Mouse (Mus musculus): ENCODE data around the gene Hrk. TPM values are rescaled to one million over a fixed set of nuclear protein-coding genes. Genes with fewer than 3 reads are reported as not detected.

The Hrk gene
- total and polyA plus RNA-seq, 3 experiments: 0.20 to 0.50 (median 0.50) TPM

GRCm38 (mm10) chr5:118126671-118127070, 37.8 kb upstream of the Hrk start:
- Histone ChIP-seq H3K36me3 (ENCODE audit: control insufficient read depth, insufficient read depth, low read length) (peaks cover 1% of the 10 kb centered on the region; the same call in 1 of the 2 replicates), H3K79me2 (replicated peaks; ENCODE audit: control insufficient read depth, insufficient read depth, low read length) (peaks cover 3% of the 10 kb centered on the region), H3K27ac (no peak overlapping the region), H3K27me3 (ENCODE audit: control insufficient read depth, insufficient read depth, low read length) (no peaks in the 10 kb centered on the region), H3K9ac (ENCODE audit: low read depth, low read length) (no peak overlapping the region), H3K4me3 (no peak overlapping the region), H3K4me1 (ENCODE audit: control insufficient read depth, insufficient read depth, low read length) (peaks cover 4% of the 10 kb centered on the region; the same call in 1 of the 2 replicates)
- no peak for DNase-seq
- TF ChIP-seq EP300 (IDR thresholded peaks at IDR 0.05; ENCODE audit: insufficient read depth, low read depth, low read length) (no peak), POLR2A (IDR thresholded peaks at IDR 0.05; ENCODE audit: insufficient read depth, low read depth, low read length) (no peak), CTCF (IDR thresholded peaks at IDR 0.05) (no peak)
- 86% methylated on average over 4 of the region's 4 CpGs for WGBS
- intact Hi-C loops (cut with DNase I): no loop called here

- Histone ChIP-seq H3K4me3 (no peak overlapping the region), H3K27ac (no peak overlapping the region), H3K4me1 (ENCODE audit: control insufficient read depth, insufficient read depth, low read length) (peaks cover 6% of the 10 kb centered on the region), H3K9ac (ENCODE audit: low read depth, low read length) (no peak overlapping the region), H3K36me3 (ENCODE audit: control insufficient read depth, insufficient read depth, low read length) (no peaks in the 10 kb centered on the region), H3K27me3 (ENCODE audit: control insufficient read depth, insufficient read depth, low read length) (no peaks in the 10 kb centered on the region), H3K79me2 (replicated peaks; ENCODE audit: control insufficient read depth, insufficient read depth, low read length) (peaks cover 4% of the 10 kb centered on the region)
- 35% methylated on average over 6 of the region's 6 CpGs for WGBS
- DNase-seq: peak; percentile 45 to 55
- intact Hi-C loops (cut with DNase I): no loop called here
- no peak for TF ChIP-seq CTCF (IDR thresholded peaks at IDR 0.05)
- no peak for TF ChIP-seq EP300 (IDR thresholded peaks at IDR 0.05; ENCODE audit: insufficient read depth, low read depth, low read length)
- no peak for TF ChIP-seq POLR2A (IDR thresholded peaks at IDR 0.05; ENCODE audit: insufficient read depth, low read depth, low read length)
These were observed 36.2 kb upstream of the Hrk start for GRCm38 (mm10) chr5:118128208-118128607.

- Histone ChIP-seq H3K36me3 (ENCODE audit: control insufficient read depth, insufficient read depth, low read length) (no peaks in the 10 kb centered on the region), H3K79me2 (replicated peaks; ENCODE audit: control insufficient read depth, insufficient read depth, low read length) (peaks cover 5% of the 10 kb centered on the region), H3K4me1 (ENCODE audit: control insufficient read depth, insufficient read depth, low read length) (peaks cover 6% of the 10 kb centered on the region), H3K27ac (no peak overlapping the region), H3K9ac (ENCODE audit: low read depth, low read length) (no peak overlapping the region), H3K27me3 (ENCODE audit: control insufficient read depth, insufficient read depth, low read length) (no peaks in the 10 kb centered on the region), H3K4me3 (no peak overlapping the region)
- intact Hi-C loops (cut with DNase I): no loop called here
- DNase-seq: no peak
- WGBS: 63% methylated on average over 9 of the region's 9 CpGs
- TF ChIP-seq POLR2A (IDR thresholded peaks at IDR 0.05; ENCODE audit: insufficient read depth, low read depth, low read length): no peak
- no peak for TF ChIP-seq EP300 (IDR thresholded peaks at IDR 0.05; ENCODE audit: insufficient read depth, low read depth, low read length)
- TF ChIP-seq CTCF (IDR thresholded peaks at IDR 0.05): no peak
These were observed 35.8 kb upstream of the Hrk start for GRCm38 (mm10) chr5:118128651-118129050.

- Histone ChIP-seq H3K27ac (no peak overlapping the region), H3K9ac (ENCODE audit: low read depth, low read length) (no peak overlapping the region), H3K4me3 (no peak overlapping the region), H3K27me3 (ENCODE audit: control insufficient read depth, insufficient read depth, low read length) (no peaks in the 10 kb centered on the region), H3K36me3 (ENCODE audit: control insufficient read depth, insufficient read depth, low read length) (no peaks in the 10 kb centered on the region), H3K79me2 (replicated peaks; ENCODE audit: control insufficient read depth, insufficient read depth, low read length) (peaks cover 4% of the 10 kb centered on the region), H3K4me1 (ENCODE audit: control insufficient read depth, insufficient read depth, low read length) (peaks cover 6% of the 10 kb centered on the region)
- 89% methylated on average over 5 of the region's 5 CpGs for WGBS
- DNase-seq: no peak
- intact Hi-C loops (cut with DNase I): no loop called here
- no peak for TF ChIP-seq POLR2A (IDR thresholded peaks at IDR 0.05; ENCODE audit: insufficient read depth, low read depth, low read length)
- TF ChIP-seq CTCF (IDR thresholded peaks at IDR 0.05): no peak
- no peak for TF ChIP-seq EP300 (IDR thresholded peaks at IDR 0.05; ENCODE audit: insufficient read depth, low read depth, low read length)
These were observed 28.1 kb upstream of the Hrk start for GRCm38 (mm10) chr5:118136391-118136790.

GRCm38 (mm10) chr5:118139630-118140029, 24.8 kb upstream of the Hrk start:
- Histone ChIP-seq H3K4me1 (ENCODE audit: control insufficient read depth, insufficient read depth, low read length) (peaks cover 23% of the 10 kb centered on the region), H3K4me3 (no peak overlapping the region), H3K27ac (peak overlapping the region; percentile 28; the same call in 1 of the 2 replicates), H3K9ac (ENCODE audit: low read depth, low read length) (no peak overlapping the region), H3K27me3 (ENCODE audit: control insufficient read depth, insufficient read depth, low read length) (no peaks in the 10 kb centered on the region), H3K36me3 (ENCODE audit: control insufficient read depth, insufficient read depth, low read length) (peaks cover 5% of the 10 kb centered on the region; the same call in 1 of the 2 replicates), H3K79me2 (replicated peaks; ENCODE audit: control insufficient read depth, insufficient read depth, low read length) (peaks cover 2% of the 10 kb centered on the region; the same call in 1 of the 2 replicates)
- WGBS: 75% methylated on average over 8 of the region's 8 CpGs
- DNase-seq: peak in 1 of 2 experiments; percentile 40
- intact Hi-C loops (cut with DNase I): no loop called here
- TF ChIP-seq POLR2A (IDR thresholded peaks at IDR 0.05; ENCODE audit: insufficient read depth, low read depth, low read length): no peak
- no peak for TF ChIP-seq CTCF (IDR thresholded peaks at IDR 0.05)
- no peak for TF ChIP-seq EP300 (IDR thresholded peaks at IDR 0.05; ENCODE audit: insufficient read depth, low read depth, low read length)

- Histone ChIP-seq H3K27me3 (ENCODE audit: control insufficient read depth, insufficient read depth, low read length) (no peaks in the 10 kb centered on the region), H3K4me3 (no peak overlapping the region), H3K79me2 (replicated peaks; ENCODE audit: control insufficient read depth, insufficient read depth, low read length) (peaks cover 3% of the 10 kb centered on the region; the same call in 1 of the 2 replicates), H3K9ac (ENCODE audit: low read depth, low read length) (no peak overlapping the region), H3K27ac (peak overlapping the region; percentile 80), H3K4me1 (ENCODE audit: control insufficient read depth, insufficient read depth, low read length) (peaks cover 46% of the 10 kb centered on the region), H3K36me3 (ENCODE audit: control insufficient read depth, insufficient read depth, low read length) (peaks cover 7% of the 10 kb centered on the region; the same call in 1 of the 2 replicates)
- DNase-seq: no peak
- intact Hi-C loops (cut with DNase I): no loop called here
- 87% methylated on average over 8 of the region's 8 CpGs for WGBS
- TF ChIP-seq CTCF (IDR thresholded peaks at IDR 0.05) (no peak), POLR2A (IDR thresholded peaks at IDR 0.05; ENCODE audit: insufficient read depth, low read depth, low read length) (no peak), EP300 (IDR thresholded peaks at IDR 0.05; ENCODE audit: insufficient read depth, low read depth, low read length) (no peak)
These were observed 22.0 kb upstream of the Hrk start for GRCm38 (mm10) chr5:118142471-118142870.

Measured in heart, adult 2 months (tissue).